Mouse (Mus musculus) granulocyte monocyte progenitor cell, adult 5-6 weeks (primary cell): ENCODE data around the gene B230219D22Rik. TPM values are rescaled to one million over a fixed set of nuclear protein-coding genes. Genes with fewer than 3 reads are reported as not detected.

Source experiments
- ATAC-seq: replicated peaks from 2 replicates; pipeline ENCODE4 v1.8.0; 2016; ENCODE audit warnings: mild to moderate bottlenecking, moderate TSS enrichment, inconsistent platforms; ENCODE audit not compliant: poor library complexity, severe bottlenecking
- total RNA-seq, 2 experiments: library from RNA; stranded (forward) in 1 of 2; stranded (reverse) in 1 of 2; fragments of 200-712, 200-1000 nt in 1 of 2; fragments of >200 nt in 1 of 2; fragmentation: Nextera tagmentation in 1 of 2; gene quantifications; 2 replicates each; pipeline ENCODE4 v1.2.3; 2014 to 2017

Gene B230219D22Rik
- total RNA-seq, 2 experiments from 2014 or later = 31.0 to 59.0 TPM

GRCm38 (mm10) chr13:55721995-55722394 lies 29.1 kb downstream of the B230219D22Rik start:
- ATAC-seq = no peak

GRCm38 (mm10) chr13:55726598-55727119 lies 33.7 kb downstream of the B230219D22Rik start:
- no peak for ATAC-seq

GRCm38 (mm10) chr13:55727120-55727838 lies 34.4 kb downstream of the B230219D22Rik start, which contains the start of gene Pcbd2:
Gene Pcbd2, plus strand, starts transcription at chr13:55727368.
- ATAC-seq = peak; percentile 87

DNA sequence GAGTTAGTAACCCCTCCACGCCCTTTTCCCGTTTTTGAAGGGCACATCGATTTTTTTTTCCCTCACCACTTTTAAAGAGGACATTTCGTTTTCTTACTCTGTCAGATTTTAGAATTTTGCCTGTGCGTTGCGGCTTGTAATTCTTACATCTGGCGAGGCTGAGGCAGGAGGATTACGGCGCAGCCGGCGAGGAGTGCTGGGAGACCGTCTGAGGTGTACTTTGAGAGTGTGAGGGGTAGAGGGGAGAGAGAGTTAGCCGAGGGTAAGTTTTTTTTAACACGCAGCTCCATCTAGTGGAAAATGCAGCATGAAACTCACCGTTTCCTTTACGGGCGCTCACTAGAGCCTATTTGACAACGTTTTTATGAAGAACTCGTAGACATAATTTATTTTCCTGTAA lies 34.9 kb downstream of the B230219D22Rik start:
- peak; percentile 78 for ATAC-seq

GRCm38 (mm10) chr13:55730716-55731115 lies 37.8 kb downstream of the B230219D22Rik start:
- no peak for ATAC-seq

DNA sequence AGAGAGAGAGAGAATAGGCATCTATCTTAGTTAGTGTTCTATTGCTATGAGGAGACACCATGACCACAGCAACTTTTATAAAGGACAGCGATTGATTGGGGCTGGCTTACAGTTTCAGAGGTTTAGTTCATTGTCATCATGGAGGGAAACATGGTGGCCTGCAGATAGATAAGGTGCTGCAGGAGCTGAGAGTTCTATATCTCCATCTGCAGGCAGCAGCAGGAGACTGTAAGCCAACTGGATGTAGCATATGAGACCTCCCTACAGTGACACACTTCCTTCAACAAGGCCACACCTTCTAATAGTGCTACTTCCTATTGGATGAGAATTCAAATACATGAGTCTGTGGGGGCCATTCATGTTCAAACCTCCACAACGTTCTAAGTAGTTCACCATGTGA lies 39.2 kb downstream of the B230219D22Rik start:
- ATAC-seq = 0 out of 2 replicates have a peak, but pooled peaks have one; percentile 17

- no peak for ATAC-seq
Observed at GRCm38 (mm10) chr13:55733628-55734502, 40.9 kb downstream of the B230219D22Rik start.

GRCm38 (mm10) chr13:55737885-55738284 lies 45.0 kb downstream of the B230219D22Rik start:
- no peak for ATAC-seq

DNA sequence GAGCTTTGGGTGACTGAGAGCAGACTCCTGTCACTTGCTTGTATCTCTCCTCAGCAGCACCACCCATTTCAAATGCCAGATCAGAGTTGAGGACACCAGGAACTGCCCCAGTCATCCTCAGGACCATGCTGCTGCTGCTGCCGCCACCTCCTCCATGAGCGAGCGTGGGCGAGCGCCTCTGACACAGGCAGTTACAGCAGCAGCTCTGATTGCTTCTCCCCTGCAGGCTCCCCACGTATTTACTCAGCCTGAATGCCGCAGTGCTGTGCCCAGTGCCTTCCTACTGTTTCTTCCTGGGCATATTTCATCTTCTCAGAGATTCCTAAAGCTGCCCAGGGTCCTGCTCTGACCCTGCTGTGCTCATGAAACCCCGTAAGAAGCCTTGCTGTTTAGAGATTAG lies 49.4 kb downstream of the B230219D22Rik start:
- no peak for ATAC-seq

Other genes with a start within 250 kb of the B230219D22Rik start
- 56.7 and 62.4 TPM in 2 replicates for gene Grk6, start 248.1 kb upstream of the B230219D22Rik start, total RNA-seq (2014; fragmentation: Nextera tagmentation)
- gene Grk6, start 248.1 kb upstream of the B230219D22Rik start, total RNA-seq (2017) = 64.8 and 67.5 TPM in 2 replicates
- 1.9 TPM in 1 of 2 replicates, not detected in the other for gene Prr7, start 228.9 kb upstream of the B230219D22Rik start, total RNA-seq (2014; fragmentation: Nextera tagmentation)
- gene Prr7, start 228.9 kb upstream of the B230219D22Rik start, total RNA-seq (2017) = 1.6 TPM in 1 of 2 replicates, not detected in the other
- 0.19 and 1.4 TPM in 2 replicates for gene Dbn1, start 205.0 kb upstream of the B230219D22Rik start, total RNA-seq (2014; fragmentation: Nextera tagmentation)
- 1.6 and 1.9 TPM in 2 replicates for gene Dbn1, start 205.0 kb upstream of the B230219D22Rik start, total RNA-seq (2017)
- 10.2 and 23.3 TPM in 2 replicates for gene Pdlim7, start 179.4 kb upstream of the B230219D22Rik start, total RNA-seq (2014; fragmentation: Nextera tagmentation)
- gene Pdlim7, start 179.4 kb upstream of the B230219D22Rik start, total RNA-seq (2017) = 4.1 and 5.7 TPM in 2 replicates
- gene Dok3, start 163.8 kb upstream of the B230219D22Rik start, total RNA-seq (2014; fragmentation: Nextera tagmentation) = 26.2 and 59.4 TPM in 2 replicates
- 32.7 and 40.6 TPM in 2 replicates for gene Dok3, start 163.8 kb upstream of the B230219D22Rik start, total RNA-seq (2017)
- 54.4 and 69.5 TPM in 2 replicates for gene Ddx41, start 156.5 kb upstream of the B230219D22Rik start, total RNA-seq (2014; fragmentation: Nextera tagmentation)
- 73.7 and 81.8 TPM in 2 replicates for gene Ddx41, start 156.5 kb upstream of the B230219D22Rik start, total RNA-seq (2017)
- 36.0 and 59.5 TPM in 2 replicates for gene Fam193b, start 122.0 kb upstream of the B230219D22Rik start, total RNA-seq (2014; fragmentation: Nextera tagmentation)
- gene Fam193b, start 122.0 kb upstream of the B230219D22Rik start, total RNA-seq (2017) = 28.4 and 31.9 TPM in 2 replicates
- gene Tmed9, start 119.4 kb upstream of the B230219D22Rik start, total RNA-seq (2014; fragmentation: Nextera tagmentation) = 117 and 127 TPM in 2 replicates
- gene Tmed9, start 119.4 kb upstream of the B230219D22Rik start, total RNA-seq (2017) = 229 and 241 TPM in 2 replicates
- 10.8 and 15.3 TPM in 2 replicates for gene B4galt7, start 93.2 kb upstream of the B230219D22Rik start, total RNA-seq (2014; fragmentation: Nextera tagmentation)
- gene B4galt7, start 93.2 kb upstream of the B230219D22Rik start, total RNA-seq (2017) = 14.0 and 18.1 TPM in 2 replicates
- 33.9 and 46.9 TPM in 2 replicates for gene Caml, start 70.1 kb upstream of the B230219D22Rik start, total RNA-seq (2014; fragmentation: Nextera tagmentation)
- gene Caml, start 70.1 kb upstream of the B230219D22Rik start, total RNA-seq (2017) = 33.0 and 49.9 TPM in 2 replicates
- gene Ddx46, start 58.1 kb upstream of the B230219D22Rik start, total RNA-seq (2014; fragmentation: Nextera tagmentation) = 57.5 and 73.9 TPM in 2 replicates
- 113 and 128 TPM in 2 replicates for gene Ddx46, start 58.1 kb upstream of the B230219D22Rik start, total RNA-seq (2017)
- gene Txndc15, start 21.5 kb downstream of the B230219D22Rik start, total RNA-seq (2014; fragmentation: Nextera tagmentation) = 19.7 and 34.3 TPM in 2 replicates
- gene Txndc15, start 21.5 kb downstream of the B230219D22Rik start, total RNA-seq (2017) = 52.1 and 53.5 TPM in 2 replicates
- 47.4 and 48.2 TPM in 2 replicates for gene Pcbd2, start 34.2 kb downstream of the B230219D22Rik start, total RNA-seq (2014; fragmentation: Nextera tagmentation)
- 6.9 and 30.3 TPM in 2 replicates for gene Pcbd2, start 34.2 kb downstream of the B230219D22Rik start, total RNA-seq (2017)
- not detected in 2 replicates for gene Catsper3, start 91.4 kb downstream of the B230219D22Rik start, total RNA-seq (2014; fragmentation: Nextera tagmentation)
- gene Catsper3, start 91.4 kb downstream of the B230219D22Rik start, total RNA-seq (2017) = not detected in 2 replicates
- gene Pitx1, start 143.1 kb downstream of the B230219D22Rik start, total RNA-seq (2014; fragmentation: Nextera tagmentation) = not detected in 2 replicates
- gene Pitx1, start 143.1 kb downstream of the B230219D22Rik start, total RNA-seq (2017) = not detected in 2 replicates